Mouse (Mus musculus) limb, embryonic 12.5 days (tissue): ENCODE results near the gene App. TPM values are rescaled to one million over a fixed set of nuclear protein-coding genes. Genes with fewer than 3 reads are reported as not detected.

Experiments used
- ATAC-seq: fragments of 200-750 bp; cut with Nextera tagmentation; 2 replicates; pipeline ENCODE4 v1.8.0; 2017; ENCODE audit warnings: low read depth, moderate TSS enrichment; ENCODE audit not compliant: insufficient number of reproducible peaks, insufficient read depth, low FRiP score, low TSS enrichment
- H3K27ac ChIP-seq: fragments of 300-500 bp; sonication (generic); 2 replicates; pipeline ENCODE4 v1.5.1; 2016; ENCODE audit warnings: mild to moderate bottlenecking, moderate library complexity
- H3K27me3 ChIP-seq: fragments of 300-500 bp; sonication (generic); 2 replicates; pipeline ENCODE4 v1.6.1; 2016; ENCODE audit warnings: mild to moderate bottlenecking, moderate library complexity
- H3K36me3 ChIP-seq: fragments of 300-500 bp; sonication (generic); 2 replicates; pipeline ENCODE4 v1.6.1; 2016; ENCODE audit warnings: mild to moderate bottlenecking, moderate library complexity
- H3K4me1 ChIP-seq: fragments of 300-500 bp; sonication (generic); replicated peaks from 2 replicates; pipeline ENCODE4 v1.6.1; 2016
- H3K4me2 ChIP-seq: fragments of 300-500 bp; sonication (generic); 2 replicates; pipeline ENCODE4 v1.6.1; 2016; ENCODE audit warnings: mild to moderate bottlenecking, moderate library complexity
- H3K4me3 ChIP-seq: fragments of 300-500 bp; sonication (generic); replicated peaks from 2 replicates; pipeline ENCODE4 v1.5.1; 2016; ENCODE audit warnings: mild to moderate bottlenecking
- H3K9ac ChIP-seq: fragments of 300-500 bp; sonication (generic); replicated peaks from 2 replicates; pipeline ENCODE4 v1.6.1; 2016; ENCODE audit warnings: mild to moderate bottlenecking, moderate library complexity
- H3K9me3 ChIP-seq: fragments of 300-500 bp; sonication (generic); 2 replicates; pipeline ENCODE4 v1.6.1; 2016; ENCODE audit warnings: mild to moderate bottlenecking, moderate library complexity
- WGBS: fragments of 180-500 bp; shearing (Covaris S2); methylation state at CpG from one replicate; pipeline ENCODE4 v1.1.7; 2016; 5-methylcytosine and 5-hydroxymethylcytosine counted together
- polyA plus RNA-seq: library from polyadenylated mRNA; unstranded; fragments of >200 nt; fragmentation: Nextera tagmentation; extraction: Ambion mirVana; gene quantifications from 2 replicates; pipeline ENCODE4 v1.2.1, GENCODE M21; 2016

Gene App
- polyA plus RNA-seq, 1 experiment from 2014 or later = 122 TPM

DNA sequence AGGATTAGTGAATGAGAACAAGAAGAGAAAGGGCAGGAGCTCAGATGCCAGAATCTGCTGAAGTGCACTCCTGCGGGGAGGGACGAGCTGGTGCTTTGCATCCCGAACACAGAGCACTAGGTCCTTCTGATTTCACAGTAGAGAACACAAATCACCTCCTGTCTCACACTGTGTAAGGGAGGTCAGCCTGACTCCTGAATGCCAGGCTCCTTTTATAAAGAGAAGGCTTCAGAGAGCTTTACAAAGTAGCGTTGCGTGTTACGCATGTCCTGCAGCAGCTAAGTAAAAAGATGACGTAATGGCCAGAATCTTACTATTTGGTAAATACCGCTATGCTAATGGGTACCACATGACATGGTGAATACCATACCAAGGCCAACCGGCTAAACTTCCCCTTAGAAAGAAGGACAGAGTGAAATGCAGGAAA, 34.4 kb downstream of the App start:
- WGBS = 37% methylated on average over 9 of the region's 9 CpGs

DNA sequence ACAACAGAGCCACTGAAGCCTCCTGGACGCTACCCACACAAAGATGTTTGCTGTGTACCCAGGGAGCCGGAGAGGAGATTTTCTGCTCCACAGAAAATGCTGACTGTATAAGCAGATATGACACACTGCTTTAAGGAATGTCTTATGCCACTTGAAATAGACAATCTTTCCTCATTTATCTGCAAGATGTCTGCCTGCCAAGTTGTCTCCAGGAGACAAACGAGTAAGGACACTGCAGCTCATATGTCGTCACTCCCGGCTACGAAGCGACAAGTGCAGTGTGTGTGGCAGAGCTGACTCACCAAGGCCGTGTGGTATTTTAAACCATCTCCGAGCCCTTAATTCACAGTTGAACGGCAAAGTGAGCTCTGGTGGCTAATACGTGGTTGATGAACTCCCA, 36.2 kb downstream of the App start:
- Histone ChIP-seq H3K36me3 (no peaks in the 10 kb centered on the region), H3K9ac (no peak overlapping the region), H3K27me3 (no peaks in the 10 kb centered on the region), H3K4me2 (no peak overlapping the region), H3K4me1 (peaks cover 40% of the 10 kb centered on the region), H3K27ac (no peak overlapping the region), H3K4me3 (no peak overlapping the region), H3K9me3 (no peaks in the 10 kb centered on the region)
- WGBS = 83% methylated on average over 11 of the region's 11 CpGs
- no peak for ATAC-seq

More for the DNA sequence above, 34.4 kb downstream of the App start:
- no peak for ATAC-seq
- Histone ChIP-seq H3K27ac (0 out of 2 replicates have a peak overlapping the region, but pooled peaks have one; percentile 29), H3K4me2 (no peak overlapping the region; the same call in 1 of the 2 replicates), H3K27me3 (no peaks in the 10 kb centered on the region), H3K9ac (no peak overlapping the region), H3K4me3 (no peak overlapping the region), H3K36me3 (no peaks in the 10 kb centered on the region), H3K4me1 (peaks cover 25% of the 10 kb centered on the region), H3K9me3 (no peaks in the 10 kb centered on the region)

DNA sequence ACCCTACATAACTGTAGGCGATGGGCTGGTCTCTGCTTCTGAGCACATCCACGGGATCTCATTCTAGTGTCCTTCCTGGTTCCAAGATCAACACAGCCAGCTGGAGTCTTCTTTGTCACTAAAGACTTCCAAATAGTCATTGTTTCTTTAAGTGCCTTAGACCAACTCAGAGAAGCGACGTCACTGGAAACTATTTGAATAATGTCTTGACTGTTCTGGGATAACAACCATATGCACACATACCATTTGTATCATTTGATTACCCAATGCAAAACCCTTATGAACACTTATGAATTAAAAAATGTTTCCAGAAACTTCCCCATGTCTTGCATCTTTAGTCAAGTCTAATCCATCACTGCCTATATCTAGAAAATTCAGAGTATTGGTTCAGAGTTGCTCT, 37.5 kb downstream of the App start:
- H3K27me3 ChIP-seq = no peaks in the 10 kb centered on the region
- no peaks in the 10 kb centered on the region for H3K36me3 ChIP-seq
- no peak overlapping the region for H3K4me3 ChIP-seq
- peaks cover 41% of the 10 kb centered on the region for H3K4me1 ChIP-seq
- no peaks in the 10 kb centered on the region for H3K9me3 ChIP-seq
- H3K4me2 ChIP-seq = no peak overlapping the region
- no peak overlapping the region for H3K9ac ChIP-seq
- ATAC-seq = no peak
- WGBS = 94% methylated on average over 4 of the region's 4 CpGs
- no peak overlapping the region for H3K27ac ChIP-seq

GRCm38 (mm10) chr16:85133468-85133881, 40.1 kb downstream of the App start:
- 37% methylated on average over 5 of the region's 5 CpGs for WGBS
- Histone ChIP-seq H3K27me3 (no peaks in the 10 kb centered on the region), H3K4me1 (peaks cover 47% of the 10 kb centered on the region), H3K9me3 (no peaks in the 10 kb centered on the region), H3K36me3 (no peaks in the 10 kb centered on the region), H3K4me3 (no peak overlapping the region), H3K27ac (peak overlapping the region; percentile 50), H3K4me2 (no peak overlapping the region), H3K9ac (no peak overlapping the region)
- no peak for ATAC-seq

- ATAC-seq = no peak
- Histone ChIP-seq H3K36me3 (no peaks in the 10 kb centered on the region), H3K4me2 (no peak overlapping the region), H3K4me3 (no peak overlapping the region), H3K27ac (peak overlapping the region; percentile 50), H3K4me1 (peaks cover 51% of the 10 kb centered on the region), H3K27me3 (no peaks in the 10 kb centered on the region), H3K9me3 (no peaks in the 10 kb centered on the region), H3K9ac (no peak overlapping the region)
- WGBS = 80% methylated on average over 8 of the region's 8 CpGs
Measured at GRCm38 (mm10) chr16:85133057-85133456, 40.5 kb downstream of the App start.

DNA sequence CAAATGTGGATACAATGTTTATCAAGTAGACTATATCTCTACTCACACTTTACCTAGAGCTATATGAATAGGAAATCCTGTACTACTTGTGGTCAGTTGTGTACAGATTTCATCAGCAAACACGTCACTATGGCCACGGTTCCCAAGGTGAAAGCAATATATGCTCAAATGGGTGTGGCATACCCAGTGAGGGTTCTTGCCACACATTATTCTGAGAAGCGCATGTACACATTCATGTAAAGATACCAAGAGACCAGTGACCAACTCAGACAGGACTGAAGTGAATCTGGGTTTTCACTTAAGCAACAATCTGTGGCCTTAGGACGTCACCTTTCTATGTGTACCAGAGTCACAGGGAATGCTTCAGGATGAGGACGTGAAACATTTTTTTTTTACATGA, 41.4 kb downstream of the App start:
- no peak overlapping the region for H3K9ac ChIP-seq
- WGBS = 93% methylated on average over 5 of the region's 5 CpGs
- H3K36me3 ChIP-seq = no peaks in the 10 kb centered on the region
- H3K27me3 ChIP-seq = no peaks in the 10 kb centered on the region
- H3K4me2 ChIP-seq = no peak overlapping the region
- ATAC-seq = no peak
- H3K4me3 ChIP-seq = no peak overlapping the region
- H3K9me3 ChIP-seq = no peaks in the 10 kb centered on the region
- H3K27ac ChIP-seq = no peak overlapping the region
- H3K4me1 ChIP-seq = peaks cover 59% of the 10 kb centered on the region

DNA sequence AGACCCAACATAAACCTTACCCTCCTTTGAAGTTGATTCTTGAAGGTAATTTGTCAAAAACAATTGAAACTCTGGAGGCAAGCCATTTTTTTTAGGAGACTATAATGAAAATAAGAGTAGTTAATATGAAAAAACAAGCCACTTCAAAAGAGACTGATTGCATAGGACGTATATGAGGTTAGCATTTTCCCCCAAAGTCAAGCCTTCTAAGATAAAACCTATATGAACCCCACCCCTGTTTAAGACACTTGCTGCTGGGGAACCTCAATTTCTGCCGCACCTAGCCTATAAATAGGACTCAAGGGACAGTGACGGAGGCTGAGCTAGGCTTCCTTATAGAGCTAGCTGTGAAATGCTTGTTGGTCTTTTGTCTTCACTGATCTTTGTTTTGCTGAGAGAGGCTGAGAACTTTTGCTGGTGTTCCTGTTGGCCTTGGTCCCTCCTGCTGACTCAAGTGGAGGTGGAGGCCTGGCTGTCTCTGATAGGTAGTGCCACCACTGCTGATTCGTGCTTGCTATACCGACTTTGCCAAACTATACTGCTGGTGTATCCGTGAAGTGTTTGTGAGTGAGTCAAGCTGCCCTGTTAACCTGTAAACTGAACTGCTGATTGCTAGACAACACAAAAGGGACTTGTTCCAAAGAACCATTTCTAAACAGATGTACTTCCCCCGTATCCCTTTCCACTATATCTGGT, 42.6 kb downstream of the App start:
- H3K36me3 ChIP-seq = no peaks in the 10 kb centered on the region
- no peak overlapping the region for H3K4me2 ChIP-seq
- ATAC-seq = no peak
- no peak overlapping the region for H3K4me3 ChIP-seq
- 77% methylated on average over 7 of the region's 7 CpGs for WGBS
- peaks cover 66% of the 10 kb centered on the region for H3K4me1 ChIP-seq
- H3K9me3 ChIP-seq = no peaks in the 10 kb centered on the region
- no peaks in the 10 kb centered on the region for H3K27me3 ChIP-seq
- 0 out of 2 replicates have a peak overlapping the region, but pooled peaks have one; percentile 8 for H3K27ac ChIP-seq
- H3K9ac ChIP-seq = no peak overlapping the region

DNA sequence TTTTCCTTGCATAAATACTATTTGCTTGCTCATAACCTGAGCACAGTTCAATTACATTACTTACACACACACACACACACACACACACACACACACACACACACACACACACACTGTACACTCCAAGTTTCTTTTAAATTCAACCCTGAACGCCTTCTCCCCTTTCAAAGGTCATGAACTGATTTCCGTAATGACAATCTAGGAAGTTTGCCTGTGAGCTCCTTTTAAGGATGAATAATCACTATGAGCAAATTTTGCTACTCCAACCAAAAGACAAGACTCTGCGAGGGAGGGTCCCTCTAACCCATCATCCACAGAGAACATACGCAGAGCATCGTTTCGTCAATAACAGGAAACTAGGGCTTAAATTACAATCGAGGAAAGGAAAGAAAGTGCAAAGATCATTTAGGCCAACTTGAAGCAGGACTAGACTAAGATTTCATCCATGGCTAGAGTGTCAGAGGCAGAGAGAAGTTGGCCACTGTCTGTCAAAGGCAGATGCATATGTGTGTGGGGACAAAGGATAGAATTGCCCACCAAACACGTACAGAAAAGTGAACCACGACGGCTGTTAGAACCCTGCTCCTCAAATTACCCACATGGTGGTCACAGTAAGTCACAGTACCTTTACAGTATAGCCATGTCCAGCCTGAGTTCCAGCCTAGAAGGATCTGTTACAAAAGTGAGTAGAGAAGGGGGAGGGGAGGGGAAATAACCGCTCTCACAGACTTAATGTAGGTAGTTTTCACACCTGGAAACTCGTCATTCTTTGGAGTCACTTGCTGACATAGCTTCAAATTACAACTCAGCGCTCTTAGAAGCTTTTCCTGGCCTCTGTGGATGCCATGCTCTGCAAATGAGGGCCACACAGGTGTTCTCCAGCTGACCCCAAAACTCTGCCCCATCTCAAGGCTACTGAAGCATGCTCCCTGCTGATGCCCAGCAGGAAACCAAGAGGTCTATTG, 44.6 kb downstream of the App start:
- H3K4me2 ChIP-seq = peak overlapping the region; percentile 26
- ATAC-seq = peak; percentile 67

GRCm38 (mm10) chr16:85128347-85128664, 45.3 kb downstream of the App start:
- H3K9me3 ChIP-seq = no peaks in the 10 kb centered on the region
- peaks cover 53% of the 10 kb centered on the region for H3K4me1 ChIP-seq
- H3K36me3 ChIP-seq = no peaks in the 10 kb centered on the region
- ATAC-seq = peak; percentile 35; the same call in 1 of the 2 replicates
- WGBS = 3% methylated on average over 5 of the region's 5 CpGs
- peak overlapping the region; percentile 26; the same call in 1 of the 2 replicates for H3K4me2 ChIP-seq
- H3K9ac ChIP-seq = no peak overlapping the region
- no peak overlapping the region for H3K4me3 ChIP-seq
- H3K27me3 ChIP-seq = no peaks in the 10 kb centered on the region
- H3K27ac ChIP-seq = peak overlapping the region; percentile 84

More for the DNA sequence above, 44.6 kb downstream of the App start:
- H3K4me3 ChIP-seq = no peak overlapping the region
- 7% methylated on average over 13 of the region's 13 CpGs for WGBS
- H3K27ac ChIP-seq = peak overlapping the region; percentile 84
- peaks cover 60% of the 10 kb centered on the region for H3K4me1 ChIP-seq
- no peaks in the 10 kb centered on the region for H3K36me3 ChIP-seq
- no peaks in the 10 kb centered on the region for H3K9me3 ChIP-seq
- no peak overlapping the region for H3K9ac ChIP-seq
- H3K27me3 ChIP-seq = no peaks in the 10 kb centered on the region

DNA sequence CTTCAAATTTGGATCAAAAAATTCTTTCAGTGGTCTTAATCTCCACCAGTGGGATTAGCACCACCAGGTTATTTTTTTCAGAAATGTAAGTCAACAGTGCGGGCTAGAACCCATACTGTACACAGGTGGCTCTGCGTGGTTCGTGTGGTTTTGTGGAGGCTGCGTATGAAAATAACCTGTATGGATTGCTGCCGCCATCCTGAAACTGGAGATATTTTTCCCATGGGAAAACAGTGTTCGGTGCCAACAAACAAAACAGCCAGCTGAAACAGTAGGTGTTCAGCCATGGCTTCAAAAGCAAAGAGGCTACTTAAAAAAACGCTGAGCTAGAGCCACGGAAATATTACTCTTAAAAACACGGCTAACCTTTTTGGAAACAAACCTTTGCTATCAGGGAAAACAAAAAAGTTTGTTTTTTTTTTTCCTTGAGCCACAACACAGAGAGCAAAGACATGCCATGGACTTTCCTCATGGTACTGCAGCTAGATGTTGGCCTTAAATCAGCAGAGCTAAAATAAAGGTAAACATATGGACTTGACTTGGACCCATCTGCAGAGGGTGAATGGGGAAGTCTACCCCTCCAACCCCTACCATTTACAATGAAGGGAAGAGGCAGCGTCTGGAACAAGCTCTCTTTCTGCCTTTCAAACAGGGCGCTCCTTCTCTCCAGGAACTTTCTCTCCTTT, 45.8 kb downstream of the App start:
- H3K4me3 ChIP-seq = no peak overlapping the region
- no peaks in the 10 kb centered on the region for H3K36me3 ChIP-seq
- 0 out of 2 replicates have a peak, but pooled peaks have one; percentile 3 for ATAC-seq
- no peak overlapping the region for H3K9ac ChIP-seq
- WGBS = 57% methylated on average over 11 of the region's 11 CpGs
- no peaks in the 10 kb centered on the region for H3K27me3 ChIP-seq
- no peaks in the 10 kb centered on the region for H3K9me3 ChIP-seq
- H3K4me2 ChIP-seq = peak overlapping the region; percentile 26; the same call in 1 of the 2 replicates
- peaks cover 48% of the 10 kb centered on the region for H3K4me1 ChIP-seq
- peak overlapping the region; percentile 84 for H3K27ac ChIP-seq

DNA sequence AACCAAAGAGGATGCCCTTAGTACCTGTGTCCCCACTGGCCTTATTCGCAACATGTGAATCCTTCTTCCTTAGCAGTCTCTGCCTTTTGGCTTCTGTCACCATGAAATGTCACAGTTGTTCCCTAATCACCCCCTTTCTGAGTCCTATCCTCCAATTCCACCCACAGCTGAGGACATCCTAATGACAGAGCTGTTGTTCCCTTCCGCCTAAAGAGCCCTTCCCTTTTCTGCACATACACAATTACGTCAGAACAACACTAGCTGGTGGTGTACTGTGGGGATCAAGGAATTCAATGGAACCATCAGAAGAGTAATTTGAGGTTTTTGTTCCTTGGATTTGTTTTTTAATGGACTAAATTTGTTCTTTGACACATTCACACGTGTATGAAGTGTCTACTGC, 48.9 kb downstream of the App start:
- no peak overlapping the region for H3K9ac ChIP-seq

More for the DNA sequence above, 48.9 kb downstream of the App start:
- no peak overlapping the region for H3K4me3 ChIP-seq
- H3K4me2 ChIP-seq = no peak overlapping the region
- no peaks in the 10 kb centered on the region for H3K9me3 ChIP-seq
- 90% methylated on average over 4 of the region's 4 CpGs for WGBS
- H3K27ac ChIP-seq = no peak overlapping the region
- no peaks in the 10 kb centered on the region for H3K27me3 ChIP-seq
- H3K4me1 ChIP-seq = peaks cover 31% of the 10 kb centered on the region
- no peak for ATAC-seq
- H3K36me3 ChIP-seq = peaks cover 8% of the 10 kb centered on the region; the same call in 1 of the 2 replicates
